Mouse (Mus musculus) T-helper 17 cell (primary cell): Measurements from ENCODE around the gene Hist1h2ao.

ENCODE experiments used
- in situ Hi-C, 2 experiments: fragments of 300-600 bp; cut with MboI, MseI; formaldehyde crosslinking; loops; 1 replicate in 1 of 2; 2 replicates in 1 of 2; pipeline ENCODE4 v1.15.1; 2025; ENCODE audit warnings: high pct_unique_total_duplicates in 2 of 2

The Hist1h2ao gene

GRCm38 (mm10) chr13:21810073-21810472 lies at the start of gene Hist1h2ao, which contains the start of gene Hist1h2bq:
Gene Hist1h2ao (plus strand): TSS chr13:21810465.
Gene Hist1h2bq (minus strand): TSS chr13:21810197.
- in situ Hi-C loops: loop anchor here in 1 of 2 experiments (25.0 kb wide), 1 partner anchor 1752 kb away; the partner anchor contains the start of genes Hist1h1d, Hist1h2ad, Hist1h2ae and Hist1h2bf

GRCm38 (mm10) chr13:21778814-21779766 lies 31.2 kb upstream of the Hist1h2ao start:
- in situ Hi-C loops: loop anchor here (25.0 kb wide), 1 partner anchor 1983 kb away; the partner anchor contains the start of genes Hist1h1a (in 2 of the 2), Hist1h2ab (in 2 of the 2), Hist1h3a (in 2 of the 2) and Hist1h3b (in 2 of the 2)

GRCm38 (mm10) chr13:21779767-21780731 lies 30.2 kb upstream of the Hist1h2ao start, which contains the start of gene Hist1h1b:
Gene Hist1h1b (minus strand): TSS chr13:21780625.
- in situ Hi-C loops: loop anchor here (25.0 kb wide), 1 partner anchor 1982 kb away; the partner anchor contains the start of genes Hist1h1a (in 2 of the 2), Hist1h2ab (in 2 of the 2), Hist1h3a (in 2 of the 2) and Hist1h3b (in 2 of the 2)

- in situ Hi-C loops: loop anchor here (25.0 kb wide), 1 partner anchor 1981 kb away; the partner anchor contains the start of genes Hist1h1a (in 2 of the 2), Hist1h2ab (in 2 of the 2), Hist1h3a (in 2 of the 2) and Hist1h3b (in 2 of the 2)
Observed at GRCm38 (mm10) chr13:21781021-21781555, 29.2 kb upstream of the Hist1h2ao start.

GRCm38 (mm10) chr13:21781639-21782038 lies 28.6 kb upstream of the Hist1h2ao start:
- in situ Hi-C loops: loop anchor here (25.0 kb wide), 1 partner anchor 1981 kb away; the partner anchor contains the start of genes Hist1h1a (in 2 of the 2), Hist1h2ab (in 2 of the 2), Hist1h3a (in 2 of the 2) and Hist1h3b (in 2 of the 2)

GRCm38 (mm10) chr13:21782361-21783254 lies 27.7 kb upstream of the Hist1h2ao start:
- in situ Hi-C loops: loop anchor here (25.0 kb wide), 1 partner anchor 1980 kb away; the partner anchor contains the start of genes Hist1h1a (in 2 of the 2), Hist1h2ab (in 2 of the 2), Hist1h3a (in 2 of the 2) and Hist1h3b (in 2 of the 2)

GRCm38 (mm10) chr13:21783255-21783617 lies 27.0 kb upstream of the Hist1h2ao start, which contains the start of gene Hist1h3i:
Gene Hist1h3i (minus strand): TSS chr13:21783370.
- in situ Hi-C loops: loop anchor here (25.0 kb wide), 1 partner anchor 1979 kb away; the partner anchor contains the start of genes Hist1h1a (in 2 of the 2), Hist1h2ab (in 2 of the 2), Hist1h3a (in 2 of the 2) and Hist1h3b (in 2 of the 2)

- in situ Hi-C loops: loop anchor here (25.0 kb wide), 1 partner anchor 1979 kb away; the partner anchor contains the start of genes Hist1h1a (in 2 of the 2), Hist1h2ab (in 2 of the 2), Hist1h3a (in 2 of the 2) and Hist1h3b (in 2 of the 2)
Observed at GRCm38 (mm10) chr13:21783734-21784161, 26.5 kb upstream of the Hist1h2ao start.

GRCm38 (mm10) chr13:21784311-21784710 lies 26.0 kb upstream of the Hist1h2ao start:
- in situ Hi-C loops: loop anchor here (25.0 kb wide), 1 partner anchor 1978 kb away; the partner anchor contains the start of genes Hist1h1a (in 2 of the 2), Hist1h2ab (in 2 of the 2), Hist1h3a (in 2 of the 2) and Hist1h3b (in 2 of the 2)

- in situ Hi-C loops: loop anchor here (5.0 to 25.0 kb wide), 3 partner anchors 69 to 1976 kb away; partner anchors contain the start of genes Hist1h1a (in 2 of the 2), Hist1h2ab (in 2 of the 2), Hist1h3a (in 2 of the 2) and Hist1h3b (in 2 of the 2)
Observed at GRCm38 (mm10) chr13:21786189-21786898, 23.9 kb upstream of the Hist1h2ao start.

- in situ Hi-C loops: loop anchor here (5.0 to 25.0 kb wide), 3 partner anchors 70 to 1975 kb away; partner anchors contain the start of genes Hist1h1a (in 2 of the 2), Hist1h2ab (in 2 of the 2), Hist1h3a (in 2 of the 2) and Hist1h3b (in 2 of the 2)
Observed at GRCm38 (mm10) chr13:21786899-21787629, 23.2 kb upstream of the Hist1h2ao start, which contains the start of the genes Hist1h2an and Hist1h2bp. Gene Hist1h2an (minus strand): TSS chr13:21787218. Gene Hist1h2bp (plus strand): TSS chr13:21787461.

GRCm38 (mm10) chr13:21787760-21788593 lies 22.3 kb upstream of the Hist1h2ao start:
- in situ Hi-C loops: loop anchor here (5.0 to 25.0 kb wide), 3 partner anchors 71 to 1974 kb away; partner anchors contain the start of genes Hist1h1a (in 2 of the 2), Hist1h2ab (in 2 of the 2), Hist1h3a (in 2 of the 2) and Hist1h3b (in 2 of the 2)

GRCm38 (mm10) chr13:21789925-21790324 lies 20.3 kb upstream of the Hist1h2ao start:
- in situ Hi-C loops: loop anchor here (5.0 to 25.0 kb wide), 5 partner anchors 38 to 1972 kb away; partner anchors contain the start of genes Hist1h1a (in 2 of the 2), Hist1h2ab (in 2 of the 2), Hist1h2ak (in 2 of the 2) and Hist1h2bn (in 2 of the 2)

GRCm38 (mm10) chr13:21790601-21791283 lies 19.5 kb upstream of the Hist1h2ao start:
- in situ Hi-C loops: loop anchor here (5.0 to 25.0 kb wide), 3 partner anchors 38 to 1972 kb away; partner anchors contain the start of genes Hist1h1a (in 2 of the 2), Hist1h2ab (in 2 of the 2), Hist1h2ak (in 2 of the 2) and Hist1h2bn (in 2 of the 2)
